Mouse (Mus musculus) heart, embryonic 11.5 days (tissue): ENCODE measurements at regions not wholly inside any gene's neighbourhood (a gene's known extent, or its start where the extent isn't known, plus 50 kb on each side); places are given as distances from the start of the nearest gene placed in this dataset.
"Not testable (repeated sequence)": the region's sequence is repeated elsewhere in the genome, so short reads cannot be mapped to it uniquely, and the experiment has no call there.

ENCODE experiments used
- ATAC-seq: fragments of 200-750 bp; cut with Nextera tagmentation; replicated peaks from 2 replicates; pipeline ENCODE4 v1.8.0; 2017; ENCODE audit warnings: moderate library complexity; ENCODE audit not compliant: insufficient number of reproducible peaks, low FRiP score, low TSS enrichment
- H3K27ac ChIP-seq: fragments of 300-500 bp; sonication (generic); 2 replicates; pipeline ENCODE4 v1.5.1; 2014; ENCODE audit warnings: mild to moderate bottlenecking, low read depth, low read length
- H3K27me3 ChIP-seq: fragments of 300-500 bp; sonication (generic); 2 replicates; pipeline ENCODE4 v1.6.1; 2014; ENCODE audit warnings: mild to moderate bottlenecking, low read length, mixed read lengths; ENCODE audit not compliant: control insufficient read depth, insufficient read depth
- H3K36me3 ChIP-seq: fragments of 300-500 bp; sonication (generic); 2 replicates; pipeline ENCODE4 v1.6.1; 2014; ENCODE audit warnings: mild to moderate bottlenecking, low read length, moderate library complexity, mixed read lengths; ENCODE audit not compliant: control insufficient read depth, insufficient read depth
- H3K4me1 ChIP-seq: fragments of 300-500 bp; sonication (generic); 2 replicates; pipeline ENCODE4 v1.6.1; 2014; ENCODE audit warnings: low read length; ENCODE audit not compliant: control insufficient read depth, insufficient read depth
- H3K4me2 ChIP-seq: fragments of 300-500 bp; sonication (generic); 2 replicates; pipeline ENCODE4 v1.6.1; 2014; ENCODE audit warnings: mild to moderate bottlenecking, moderate library complexity
- H3K4me3 ChIP-seq: fragments of 300-500 bp; sonication (generic); 2 replicates; pipeline ENCODE4 v1.5.1; 2014; ENCODE audit warnings: low read depth, low read length
- H3K9ac ChIP-seq: fragments of 300-500 bp; sonication (generic); 2 replicates; pipeline ENCODE4 v1.6.1; 2014; ENCODE audit warnings: mild to moderate bottlenecking, low read depth, low read length, moderate library complexity
- H3K9me3 ChIP-seq: fragments of 300-500 bp; sonication (generic); replicated peaks from 2 replicates; pipeline ENCODE4 v1.6.1; 2016; ENCODE audit warnings: low read length; ENCODE audit not compliant: control insufficient read depth
- whole genome bisulfite sequencing: fragments of 180-500 bp; shearing (Covaris S2); extraction: QIAGEN DNeasy Blood & Tissue Kit; methylation state at CpG from one replicate; pipeline ENCODE4 v1.1.7; 2014; ENCODE audit not compliant: insufficient replicate concordance; 5-methylcytosine and 5-hydroxymethylcytosine counted together

GRCm38 (mm10) chr5:4248422-4248821 is 56.3 kb downstream of the Mterf1b start:
- Histone ChIP-seq H3K36me3 (no peaks in the 10 kb centered on the region), H3K27me3 (no peaks in the 10 kb centered on the region), H3K4me1 (no peaks in the 10 kb centered on the region), H3K4me3 (no peak overlapping the region), H3K27ac (no peak overlapping the region), H3K9me3 (no peaks in the 10 kb centered on the region), H3K4me2 (no peak overlapping the region), H3K9ac (no peak overlapping the region)
- WGBS, result 85% methylated on average over 2 of the region's 2 CpGs
- no peak for ATAC-seq

- 79% methylated on average over 5 of the region's 5 CpGs for WGBS
- H3K4me1 ChIP-seq, result not testable (repeated sequence)
These were observed 62.1 kb downstream of the Mterf1b start for GRCm38 (mm10) chr5:4254280-4254679.

GRCm38 (mm10) chr5:4257048-4257750 is 65.0 kb downstream of the Mterf1b start:
- no peaks in the 10 kb centered on the region for H3K36me3 ChIP-seq
- WGBS, result 69% methylated on average over 12 of the region's 12 CpGs
- H3K27me3 ChIP-seq, result no peaks in the 10 kb centered on the region
- 0 out of 2 replicates have a peak, but pooled peaks cover 3% of the 10 kb centered on the region for H3K4me1 ChIP-seq
- no peak overlapping the region for H3K27ac ChIP-seq
- no peak overlapping the region for H3K4me3 ChIP-seq
- H3K9me3 ChIP-seq, result no peaks in the 10 kb centered on the region
- H3K9ac ChIP-seq, result no peak overlapping the region
- ATAC-seq, result no peak
- no peak overlapping the region for H3K4me2 ChIP-seq

More at GRCm38 (mm10) chr5:4254280-4254679, 62.1 kb downstream of the Mterf1b start:
- not testable (repeated sequence) for H3K27ac ChIP-seq, H3K4me3 ChIP-seq, H3K4me2 ChIP-seq, H3K9ac ChIP-seq, H3K9me3 ChIP-seq, H3K27me3 ChIP-seq, H3K36me3 ChIP-seq, ATAC-seq

GRCm38 (mm10) chr5:4259260-4259659 is 67.1 kb downstream of the Mterf1b start:
- H3K9me3 ChIP-seq, result no peaks in the 10 kb centered on the region
- no peak overlapping the region for H3K4me2 ChIP-seq
- no peak for ATAC-seq
- no peaks in the 10 kb centered on the region for H3K27me3 ChIP-seq
- H3K27ac ChIP-seq, result no peak overlapping the region
- no peaks in the 10 kb centered on the region for H3K36me3 ChIP-seq
- H3K4me1 ChIP-seq, result 0 out of 2 replicates have a peak, but pooled peaks cover 3% of the 10 kb centered on the region
- H3K9ac ChIP-seq, result no peak overlapping the region
- 77% methylated on average over 4 of the region's 4 CpGs for WGBS
- no peak overlapping the region for H3K4me3 ChIP-seq

GRCm38 (mm10) chr5:4262666-4263065 is 70.5 kb downstream of the Mterf1b start:
- Histone ChIP-seq H3K9ac (no peak overlapping the region), H3K4me2 (no peak overlapping the region), H3K4me1 (0 out of 2 replicates have a peak, but pooled peaks cover 3% of the 10 kb centered on the region), H3K36me3 (no peaks in the 10 kb centered on the region), H3K9me3 (no peaks in the 10 kb centered on the region), H3K27ac (no peak overlapping the region), H3K27me3 (no peaks in the 10 kb centered on the region), H3K4me3 (no peak overlapping the region)
- 91% methylated on average over 1 of the region's 1 CpGs for WGBS
- no peak for ATAC-seq

- Histone ChIP-seq H3K9ac (no peak overlapping the region), H3K4me3 (no peak overlapping the region), H3K4me2 (no peak overlapping the region), H3K27ac (no peak overlapping the region), H3K27me3 (no peaks in the 10 kb centered on the region), H3K9me3 (no peaks in the 10 kb centered on the region), H3K4me1 (0 out of 2 replicates have a peak, but pooled peaks cover 3% of the 10 kb centered on the region), H3K36me3 (no peaks in the 10 kb centered on the region)
- no peak for ATAC-seq
- WGBS, result 66% methylated on average over 5 of the region's 5 CpGs
These were observed 71.5 kb downstream of the Mterf1b start for GRCm38 (mm10) chr5:4263560-4264160.

GRCm38 (mm10) chr5:4267717-4268116 is 75.5 kb downstream of the Mterf1b start:
- 76% methylated on average over 2 of the region's 2 CpGs for WGBS
- H3K27me3 ChIP-seq, result no peaks in the 10 kb centered on the region
- H3K4me1 ChIP-seq, result no peaks in the 10 kb centered on the region
- no peak overlapping the region for H3K4me2 ChIP-seq
- H3K9me3 ChIP-seq, result no peaks in the 10 kb centered on the region
- no peak overlapping the region for H3K9ac ChIP-seq
- H3K27ac ChIP-seq, result no peak overlapping the region
- no peak overlapping the region for H3K4me3 ChIP-seq
- no peaks in the 10 kb centered on the region for H3K36me3 ChIP-seq
- no peak for ATAC-seq

- ATAC-seq, result no peak; the same call in 1 of the 2 replicates
- H3K4me1 ChIP-seq, result peaks cover 3% of the 10 kb centered on the region; the same call in 1 of the 2 replicates
- H3K36me3 ChIP-seq, result no peaks in the 10 kb centered on the region
- 59% methylated on average over 5 of the region's 5 CpGs for WGBS
- no peak overlapping the region for H3K4me3 ChIP-seq
- no peak overlapping the region for H3K9ac ChIP-seq
- 0 out of 2 replicates have a peak overlapping the region, but pooled peaks have one; percentile 24 for H3K27ac ChIP-seq
- no peak overlapping the region for H3K4me2 ChIP-seq
- H3K27me3 ChIP-seq, result no peaks in the 10 kb centered on the region
- H3K9me3 ChIP-seq, result no peaks in the 10 kb centered on the region
These were observed 80.8 kb downstream of the Mterf1b start for GRCm38 (mm10) chr5:4273001-4273400.
